Mouse (Mus musculus): Measurements from ENCODE around the gene Prkcb.

DNA sequence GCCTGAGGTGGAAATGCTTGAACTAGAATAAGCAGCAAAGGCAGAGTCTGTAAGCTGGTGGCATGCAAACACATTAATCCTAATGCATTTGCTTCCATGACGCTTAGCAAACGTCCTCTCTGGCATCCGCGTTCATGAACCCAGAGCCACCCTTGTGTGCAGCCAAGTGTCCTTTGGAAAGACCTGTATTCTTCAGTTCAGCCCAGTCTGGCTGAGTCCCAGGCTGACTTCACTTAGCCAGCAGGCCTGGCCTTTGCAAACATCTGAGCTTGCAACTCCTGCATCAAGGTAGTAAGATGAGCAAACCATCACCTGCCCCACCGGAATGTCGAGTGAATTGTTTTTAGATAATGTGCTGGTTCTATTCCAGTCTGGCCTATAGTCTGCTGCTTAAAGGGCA lies 126.1 kb downstream of the Prkcb start:
- no peak for TF ChIP-seq GATA1 (IDR thresholded peaks at IDR 0.05; ENCODE audit: borderline replicate concordance, low read length)
- TF ChIP-seq FLI1 (IDR thresholded peaks at IDR 0.05; ENCODE audit: low read length): no peak

Measured in megakaryocyte, embryonic 14.5 days (primary cell).